Mouse (Mus musculus) thymus, adult 2 months (tissue): Measurements from ENCODE around the gene Atic.

ENCODE experiments used
- CTCF ChIP-seq: fragments of 200-500 bp; IDR thresholded peaks from 2 replicates; pipeline ENCODE4 v1.5.1; 2012; ENCODE audit warnings: mild to moderate bottlenecking, control low read depth, low read length, moderate library complexity, borderline replicate concordance; ENCODE audit not compliant: control insufficient read depth, poor library complexity, insufficient read depth; ENCODE audit errors: extremely low read depth
- POLR2A ChIP-seq: fragments of 200-500 bp; IDR thresholded peaks from 2 replicates; pipeline ENCODE4 v1.6.1; 2012; ENCODE audit warnings: mild to moderate bottlenecking, low read length, control low read depth, moderate library complexity; ENCODE audit not compliant: control insufficient read depth, poor library complexity, insufficient read depth; ENCODE audit errors: extremely low read depth

DNA sequence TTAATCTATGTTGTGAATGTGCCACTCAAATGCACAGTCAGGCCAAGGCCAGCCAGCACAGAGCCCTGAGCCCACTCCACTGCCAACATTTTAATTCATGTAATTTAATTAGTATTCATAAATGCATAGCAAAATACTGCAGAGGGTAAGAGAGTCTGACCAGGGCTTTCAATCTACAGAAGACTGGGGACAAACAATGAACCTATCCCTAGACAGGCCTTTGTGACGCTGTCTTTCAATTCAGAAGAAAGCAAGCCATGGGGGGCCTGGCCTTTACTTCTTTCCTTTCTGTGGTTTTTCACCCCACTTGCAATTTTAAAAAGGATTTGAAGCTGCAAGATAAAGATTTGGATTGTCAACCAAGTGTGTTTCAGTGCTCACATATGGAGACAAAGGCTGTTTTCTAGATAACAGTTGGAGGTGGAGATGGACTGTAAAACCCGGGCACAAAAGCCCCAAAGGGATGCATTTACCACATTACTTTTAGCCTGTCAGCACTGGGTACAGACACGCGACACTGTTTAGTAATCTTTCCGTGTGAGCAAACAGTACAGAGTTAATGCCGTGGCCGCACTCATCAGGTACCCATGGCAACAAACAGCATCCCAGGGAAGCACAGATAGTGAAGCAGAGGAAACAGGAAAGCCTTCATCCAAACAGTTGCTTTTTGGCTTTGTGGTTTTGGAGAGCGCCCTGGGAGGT is 57.7 kb downstream of the Atic start:
- no peak for TF ChIP-seq CTCF
- no peak for TF ChIP-seq POLR2A
